Mouse (Mus musculus): Measurements from ENCODE around the gene Copz2. TPM values are rescaled to one million over a fixed set of nuclear protein-coding genes. Genes with fewer than 3 reads are reported as not detected.

Copz2 gene
- total RNA-seq, 1 experiment = 5.5 TPM

DNA sequence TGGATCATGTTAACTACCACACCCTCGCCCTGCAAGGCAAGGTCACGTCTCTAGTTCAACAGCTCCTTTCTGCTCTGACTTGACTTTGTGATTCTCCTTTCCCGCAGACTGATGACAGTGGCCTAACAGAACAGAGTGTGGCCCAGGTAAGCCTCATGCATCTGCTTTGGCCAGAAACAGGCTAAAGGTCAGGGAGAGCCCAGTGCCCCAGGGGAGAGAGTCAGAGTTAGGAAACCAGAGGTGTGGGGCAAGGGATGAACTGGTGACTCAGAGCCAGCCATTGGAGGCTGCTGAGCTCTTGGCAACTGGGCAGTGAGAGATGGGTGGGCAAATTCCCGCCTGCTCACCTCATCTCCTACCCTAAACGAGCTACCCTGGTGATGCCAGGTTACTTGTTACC is 7.8 kb downstream of the Copz2 start:
- H3K27ac ChIP-seq (ENCODE audit: insufficient read depth, low read depth, low read length, poor library complexity, severe bottlenecking) = no peak overlapping the region
- no peaks in the 10 kb centered on the region for H3K36me3 ChIP-seq (ENCODE audit: control insufficient read depth, insufficient read depth, low read length, poor library complexity, severe bottlenecking)
- no peak for DNase-seq (ENCODE audit: low read depth, low spot score)
- H3K9ac ChIP-seq (ENCODE audit: insufficient read depth, low read depth, low read length, poor library complexity, severe bottlenecking) = no peak overlapping the region
- H3K4me3 ChIP-seq (ENCODE audit: insufficient read depth in 1 of 2, low read depth in 1 of 2, low read length in 2 of 2, poor library complexity in 1 of 2, severe bottlenecking in 1 of 2) = no peak overlapping the region
- TF ChIP-seq HCFC1 (IDR thresholded peaks at IDR 0.05; ENCODE audit: borderline replicate concordance, insufficient read depth, low read length) = no peak
- no peak for TF ChIP-seq ZC3H11A (IDR thresholded peaks at IDR 0.05; ENCODE audit: borderline replicate concordance, low read depth, low read length)
- no peak for TF ChIP-seq CHD2 (IDR thresholded peaks at IDR 0.05; ENCODE audit: low read depth, low read length)
- no peak for TF ChIP-seq MAFK (IDR thresholded peaks at IDR 0.05; ENCODE audit: insufficient read depth, low read depth, low read length)
- H3K9me3 ChIP-seq (ENCODE audit: control insufficient read depth, insufficient read depth, low read depth, low read length) = no peaks in the 10 kb centered on the region
- in situ Hi-C loops (cut with MboI; ENCODE audit: low sequenced_read_pairs in 2 of 2, unreplicated experiment in 2 of 2) = loop anchor here (25.0 kb wide), 2 partner anchors 295 to 570 kb away; partner anchors contain the start of genes Hoxb6 (in 1 of the 2), Hoxb7 (in 1 of the 2) and Hoxb8 (in 1 of the 2)
- H3K4me1 ChIP-seq (ENCODE audit: control insufficient read depth in 2 of 2, insufficient read depth in 2 of 2, low read length in 2 of 2, poor library complexity in 1 of 2) = peaks cover 0 to 10% of the 10 kb centered on the region in 2 experiments; a peak in 1 of 4 replicates

DNA sequence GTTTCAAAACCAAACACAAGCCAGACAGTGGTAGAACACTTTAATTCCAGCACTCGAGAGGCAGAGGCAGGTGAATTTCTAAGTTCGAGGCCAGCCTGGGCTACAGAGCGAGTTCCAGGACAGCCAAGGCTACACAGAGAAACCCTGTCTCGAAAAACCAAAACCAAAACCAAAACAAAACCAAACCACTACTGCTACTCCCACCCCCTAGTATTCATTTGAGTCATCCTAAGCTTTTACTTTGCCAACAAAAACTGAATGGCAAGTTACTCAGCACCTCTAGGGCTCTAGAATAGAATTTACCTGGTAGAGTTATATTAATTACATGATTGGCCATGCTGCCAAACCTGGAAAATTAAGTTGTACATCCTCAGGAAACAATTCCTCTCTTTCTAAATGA is 10.0 kb downstream of the Copz2 start:
- Histone ChIP-seq H3K27ac (ENCODE audit: insufficient read depth, low read depth, low read length, poor library complexity, severe bottlenecking) (no peak overlapping the region), H3K4me3 (ENCODE audit: insufficient read depth in 1 of 2, low read depth in 1 of 2, low read length in 2 of 2, poor library complexity in 1 of 2, severe bottlenecking in 1 of 2) (no peak overlapping the region), H3K9ac (ENCODE audit: insufficient read depth, low read depth, low read length, poor library complexity, severe bottlenecking) (no peak overlapping the region), H3K4me1 (ENCODE audit: control insufficient read depth in 2 of 2, insufficient read depth in 2 of 2, low read length in 2 of 2, poor library complexity in 1 of 2) (peaks cover 0 to 10% of the 10 kb centered on the region in 2 experiments; a peak in 1 of 4 replicates), H3K36me3 (ENCODE audit: control insufficient read depth, insufficient read depth, low read length, poor library complexity, severe bottlenecking) (no peaks in the 10 kb centered on the region), H3K9me3 (ENCODE audit: control insufficient read depth, insufficient read depth, low read depth, low read length) (no peaks in the 10 kb centered on the region)
- TF ChIP-seq MAFK (IDR thresholded peaks at IDR 0.05; ENCODE audit: insufficient read depth, low read depth, low read length) (no peak), ZC3H11A (IDR thresholded peaks at IDR 0.05; ENCODE audit: borderline replicate concordance, low read depth, low read length) (no peak), CHD2 (IDR thresholded peaks at IDR 0.05; ENCODE audit: low read depth, low read length) (no peak), HCFC1 (IDR thresholded peaks at IDR 0.05; ENCODE audit: borderline replicate concordance, insufficient read depth, low read length) (no peak), ZNF384 (IDR thresholded peaks at IDR 0.05; ENCODE audit: low read depth, low read length) (no peak)
- in situ Hi-C loops (cut with MboI; ENCODE audit: low sequenced_read_pairs in 2 of 2, unreplicated experiment in 2 of 2) = loop anchor here (25.0 kb wide), 2 partner anchors 297 to 572 kb away; partner anchors contain the start of genes Hoxb6 (in 1 of the 2), Hoxb7 (in 1 of the 2) and Hoxb8 (in 1 of the 2)
- DNase-seq (ENCODE audit: low read depth, low spot score) = no peak

DNA sequence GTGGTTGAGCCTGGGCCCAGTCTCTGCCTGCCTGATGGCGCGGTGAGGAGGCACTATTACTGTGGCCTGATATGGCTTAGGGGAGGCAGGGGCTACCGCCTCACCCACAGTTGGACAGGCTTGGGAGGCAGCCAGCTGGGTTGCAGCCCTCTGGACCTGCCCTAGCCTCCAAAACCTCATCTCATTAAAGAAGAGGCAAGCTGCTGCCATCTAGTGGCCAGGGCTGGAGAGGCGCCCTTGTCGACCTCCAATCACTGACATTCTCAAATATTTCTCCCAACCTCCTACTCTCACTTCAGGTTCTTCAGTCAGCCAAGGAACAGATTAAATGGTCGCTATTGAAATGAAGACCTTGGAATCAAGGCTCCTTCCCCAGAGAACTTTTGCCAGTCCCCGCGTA is 10.9 kb downstream of the Copz2 start:
- H3K4me3 ChIP-seq (ENCODE audit: insufficient read depth in 1 of 2, low read depth in 1 of 2, low read length in 2 of 2, poor library complexity in 1 of 2, severe bottlenecking in 1 of 2) = no peak overlapping the region
- H3K9me3 ChIP-seq (ENCODE audit: control insufficient read depth, insufficient read depth, low read depth, low read length) = no peaks in the 10 kb centered on the region
- DNase-seq (ENCODE audit: low read depth, low spot score) = peak; percentile 73
- H3K9ac ChIP-seq (ENCODE audit: insufficient read depth, low read depth, low read length, poor library complexity, severe bottlenecking) = no peak overlapping the region
- peaks cover 0 to 10% of the 10 kb centered on the region in 2 experiments; a peak in 1 of 4 replicates for H3K4me1 ChIP-seq (ENCODE audit: control insufficient read depth in 2 of 2, insufficient read depth in 2 of 2, low read length in 2 of 2, poor library complexity in 1 of 2)
- in situ Hi-C loops (cut with MboI; ENCODE audit: low sequenced_read_pairs in 2 of 2, unreplicated experiment in 2 of 2) = loop anchor here (25.0 kb wide), 2 partner anchors 298 to 573 kb away; partner anchors contain the start of genes Hoxb6 (in 1 of the 2), Hoxb7 (in 1 of the 2) and Hoxb8 (in 1 of the 2)
- H3K36me3 ChIP-seq (ENCODE audit: control insufficient read depth, insufficient read depth, low read length, poor library complexity, severe bottlenecking) = no peaks in the 10 kb centered on the region
- no peak overlapping the region for H3K27ac ChIP-seq (ENCODE audit: insufficient read depth, low read depth, low read length, poor library complexity, severe bottlenecking)
- TF ChIP-seq ZC3H11A (IDR thresholded peaks at IDR 0.05; ENCODE audit: borderline replicate concordance, low read depth, low read length) = peak; percentile 72; the same call in 1 of the 2 replicates
- no peak for TF ChIP-seq MAFK (IDR thresholded peaks at IDR 0.05; ENCODE audit: insufficient read depth, low read depth, low read length)
- no peak for TF ChIP-seq CHD2 (IDR thresholded peaks at IDR 0.05; ENCODE audit: low read depth, low read length)
- no peak for TF ChIP-seq ZNF384 (IDR thresholded peaks at IDR 0.05; ENCODE audit: low read depth, low read length)

DNA sequence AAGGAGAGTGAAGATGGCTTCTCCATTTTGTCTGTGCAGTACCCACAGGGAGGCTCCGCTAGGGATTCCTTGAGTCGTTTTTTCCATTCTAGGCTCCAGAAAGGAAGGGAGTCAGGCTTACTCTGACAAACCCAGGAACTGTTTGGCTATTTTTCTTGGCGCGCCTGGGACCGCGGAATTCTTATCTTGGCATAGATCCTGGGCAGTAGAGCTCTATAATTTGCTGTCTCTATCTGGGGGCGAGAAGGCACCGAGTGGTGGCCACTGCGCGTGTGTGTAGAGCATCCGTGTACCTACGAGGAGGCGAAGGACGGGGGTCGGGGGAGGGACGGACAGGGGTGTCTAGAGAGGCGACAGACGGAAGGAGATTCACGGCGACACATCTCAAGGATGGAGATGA is 11.8 kb downstream of the Copz2 start:
- H3K9ac ChIP-seq (ENCODE audit: insufficient read depth, low read depth, low read length, poor library complexity, severe bottlenecking) = peak overlapping the region; percentile 54
- H3K36me3 ChIP-seq (ENCODE audit: control insufficient read depth, insufficient read depth, low read length, poor library complexity, severe bottlenecking) = no peaks in the 10 kb centered on the region
- in situ Hi-C loops (cut with MboI; ENCODE audit: low sequenced_read_pairs in 2 of 2, unreplicated experiment in 2 of 2) = loop anchor here (25.0 kb wide), 2 partner anchors 299 to 574 kb away; partner anchors contain the start of genes Hoxb6 (in 1 of the 2), Hoxb7 (in 1 of the 2) and Hoxb8 (in 1 of the 2)
- no peak for TF ChIP-seq CHD2 (IDR thresholded peaks at IDR 0.05; ENCODE audit: low read depth, low read length)
- no peak for TF ChIP-seq MAFK (IDR thresholded peaks at IDR 0.05; ENCODE audit: insufficient read depth, low read depth, low read length)
- TF ChIP-seq ZC3H11A (IDR thresholded peaks at IDR 0.05; ENCODE audit: borderline replicate concordance, low read depth, low read length) = no peak
- no peak for TF ChIP-seq HCFC1 (IDR thresholded peaks at IDR 0.05; ENCODE audit: borderline replicate concordance, insufficient read depth, low read length)
- peak overlapping the region; percentile 62 to 70 for H3K4me3 ChIP-seq (ENCODE audit: insufficient read depth in 1 of 2, low read depth in 1 of 2, low read length in 2 of 2, poor library complexity in 1 of 2, severe bottlenecking in 1 of 2)
- no peak for DNase-seq (ENCODE audit: low read depth, low spot score)
- H3K27ac ChIP-seq (ENCODE audit: insufficient read depth, low read depth, low read length, poor library complexity, severe bottlenecking) = no peak overlapping the region
- no peaks in the 10 kb centered on the region for H3K9me3 ChIP-seq (ENCODE audit: control insufficient read depth, insufficient read depth, low read depth, low read length)
- H3K4me1 ChIP-seq (ENCODE audit: control insufficient read depth in 2 of 2, insufficient read depth in 2 of 2, low read length in 2 of 2, poor library complexity in 1 of 2) = peaks cover 0 to 10% of the 10 kb centered on the region in 2 experiments; a peak in 1 of 4 replicates

Data from ES-E14 (cell line).